Mouse (Mus musculus) heart, postnatal 25 days (tissue): Measurements from ENCODE around the gene Crybg3. TPM values are rescaled to one million over a fixed set of nuclear protein-coding genes. Genes with fewer than 3 reads are reported as not detected.
A peak's percentile ranks its signal among the peaks of the same experiment; 100 is the strongest.
"Not testable (repeated sequence)": the region's sequence is repeated elsewhere in the genome, so short reads cannot be mapped to it uniquely, and the experiment has no call there.

ENCODE experiments used
- DNase-seq: peaks from one replicate; pipeline ENCODE4 v3.0.0; 2022; ENCODE audit warnings: low spot score
- intact Hi-C: fragments of 180-260 bp; cut with DNase I; formaldehyde crosslinking; loops from one replicate; pipeline ENCODE4 v1.15.1; 2025
- total RNA-seq, 2 experiments: library from RNA; stranded (reverse); gene quantifications; 2 replicates each; pipeline ENCODE4 v1.2.3; 2021

Crybg3 gene
- total RNA-seq, 2 experiments from 2014 or later: 69.3 to 76.9 TPM

- DNase-seq: no peak
- intact Hi-C loops: loop anchor here (2.0 kb wide), 2 partner anchors 54 to 142 kb away; no protein-coding TSS in a partner anchor
These were observed 126.0 kb downstream of the Crybg3 start for GRCm38 (mm10) chr16:59474788-59475187.

- DNase-seq: no peak
- intact Hi-C loops: no loop called here
These were observed 128.2 kb downstream of the Crybg3 start for GRCm38 (mm10) chr16:59472546-59472945.

GRCm38 (mm10) chr16:59471637-59472278, 129.0 kb downstream of the Crybg3 start, which contains the start of gene Riox2:
Gene Riox2, plus strand, starts transcription at chr16:59471775.
- intact Hi-C loops: no loop called here
- DNase-seq: peak; percentile 63

- DNase-seq: no peak
- intact Hi-C loops: no loop called here
These were observed 130.9 kb downstream of the Crybg3 start for GRCm38 (mm10) chr16:59469846-59470245.

- intact Hi-C loops: no loop called here
- DNase-seq: no peak
These were observed 136.8 kb downstream of the Crybg3 start for GRCm38 (mm10) chr16:59463973-59464372.

- intact Hi-C loops: no loop called here
These were observed 137.2 kb downstream of the Crybg3 start for GRCm38 (mm10) chr16:59463567-59463966.

GRCm38 (mm10) chr16:59459259-59459861, 141.4 kb downstream of the Crybg3 start:
- DNase-seq, intact Hi-C loops: not testable (repeated sequence)

More at GRCm38 (mm10) chr16:59463567-59463966, 137.2 kb downstream of the Crybg3 start:
- DNase-seq: no peak

- intact Hi-C loops: no loop called here
These were observed 149.0 kb downstream of the Crybg3 start for GRCm38 (mm10) chr16:59451813-59452212.

GRCm38 (mm10) chr16:59449092-59449491, 151.7 kb downstream of the Crybg3 start:
- no peak for DNase-seq
- intact Hi-C loops: no loop called here

More at GRCm38 (mm10) chr16:59451813-59452212, 149.0 kb downstream of the Crybg3 start:
- DNase-seq: no peak

- intact Hi-C loops: no loop called here
- no peak for DNase-seq
These were observed 152.6 kb downstream of the Crybg3 start for GRCm38 (mm10) chr16:59448181-59448580.

- intact Hi-C loops: no loop called here
- no peak for DNase-seq
These were observed 155.8 kb downstream of the Crybg3 start for GRCm38 (mm10) chr16:59444880-59445559.

Other genes starting within 250 kb of the Crybg3 start
- not detected for gene Olfr209, start 237.0 kb downstream of the Crybg3 start, total RNA-seq
- gene Gabrr3, start 193.6 kb downstream of the Crybg3 start, total RNA-seq: under 1 TPM in 1 of 2 experiments, not detected in 1; 0.06 TPM
- 10 to 100 TPM; 16.6 to 17.9 TPM for gene Riox2, start 129.2 kb downstream of the Crybg3 start, total RNA-seq
- 1 to 10 TPM; 4.5 to 5.1 TPM for gene Arl6, start 38.4 kb upstream of the Crybg3 start, total RNA-seq